Mouse (Mus musculus): ENCODE measurements at regions not wholly inside any gene's neighbourhood (a gene's known extent, or its start where the extent isn't known, plus 50 kb on each side); places are given as distances from the start of the nearest gene placed in this dataset.
"Not testable (repeated sequence)": the region's sequence is repeated elsewhere in the genome, so short reads cannot be mapped to it uniquely, and the experiment has no call there.

DNA sequence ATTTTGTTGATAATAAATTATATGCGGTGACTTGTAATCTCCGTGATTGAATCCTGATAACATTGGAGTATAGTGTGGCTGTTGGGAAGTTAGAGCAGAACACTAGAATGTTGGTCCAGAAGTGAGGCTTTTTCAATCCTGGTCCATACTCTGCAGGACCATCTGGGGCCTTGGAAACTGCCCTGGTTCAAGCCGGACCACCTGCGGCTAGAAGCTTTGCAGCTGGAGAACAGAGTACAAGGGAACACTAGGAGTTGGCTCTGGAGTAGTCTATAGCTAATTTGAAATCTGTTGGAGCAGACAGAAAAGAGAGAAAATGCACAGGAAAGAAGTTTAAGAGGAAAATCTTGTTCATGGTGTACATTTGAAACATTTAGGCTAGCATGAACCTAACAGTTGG, 79.0 kb downstream of the Casp12 start:
- DNase-seq = no peak

DNA sequence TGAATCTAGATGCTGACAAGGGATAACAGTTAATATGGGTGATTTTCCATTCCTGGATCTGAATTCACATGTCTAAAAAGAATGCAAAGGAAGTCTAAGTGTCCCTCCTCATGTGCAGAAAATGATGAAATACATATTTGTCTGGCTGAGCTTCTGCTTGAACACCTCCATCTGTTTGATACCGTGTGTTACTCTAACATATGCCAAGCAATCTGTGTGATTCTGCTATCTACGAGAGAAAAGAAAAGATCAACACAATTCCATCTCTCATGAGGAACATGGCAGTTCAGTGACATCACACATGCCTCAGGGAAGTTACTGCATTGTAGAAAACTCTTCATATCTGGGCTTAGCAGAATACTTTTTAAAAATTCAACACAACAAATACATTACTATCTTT, 103.0 kb downstream of the Casp12 start:
- no peak for DNase-seq

DNA sequence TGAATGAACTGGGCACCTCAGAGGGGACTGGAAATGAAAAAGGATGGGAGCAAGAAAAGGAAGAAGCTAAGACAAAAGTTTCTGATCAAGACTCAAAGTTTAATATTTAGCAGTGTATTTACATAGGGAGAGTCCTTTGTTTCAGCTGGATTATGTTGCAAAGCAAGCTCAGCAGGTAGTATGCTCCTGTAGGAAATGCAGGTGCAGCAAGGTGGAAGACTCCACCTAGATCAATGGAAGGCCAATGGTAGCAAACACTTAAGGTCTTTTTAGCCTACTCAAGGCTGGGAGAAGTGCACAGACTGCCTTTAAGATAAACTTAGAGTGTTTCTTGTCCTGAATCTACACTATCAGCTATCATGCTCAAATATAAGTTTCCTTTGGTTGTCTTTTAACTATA, 111.4 kb downstream of the Casp12 start:
- DNase-seq = no peak

GRCm38 (mm10) chr9:5472012-5472411, 126.8 kb downstream of the Casp12 start:
- DNase-seq = no peak

GRCm38 (mm10) chr9:5474271-5474670, 129.0 kb downstream of the Casp12 start:
- peak; percentile 37 for DNase-seq

- no peak for DNase-seq
These were observed 140.0 kb downstream of the Casp12 start for GRCm38 (mm10) chr9:5485258-5485657.

DNA sequence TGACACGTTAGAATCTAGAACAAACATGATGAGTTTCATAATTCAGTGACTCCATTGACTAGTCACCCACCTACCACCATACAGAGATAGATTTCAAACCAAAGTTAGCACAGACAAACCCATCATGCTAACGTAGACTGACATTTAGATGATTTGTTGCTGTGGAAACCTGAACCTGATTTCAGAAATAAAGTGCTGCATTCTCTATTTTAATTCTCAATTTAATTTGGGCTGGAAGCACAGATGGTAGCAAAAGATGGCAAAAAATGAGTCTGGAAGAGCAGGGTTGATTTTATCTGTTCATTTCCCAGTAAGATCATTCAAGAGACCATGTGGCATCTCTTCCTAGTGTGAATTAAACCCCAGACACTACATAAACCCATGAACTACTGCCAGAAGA, 151.6 kb downstream of the Casp12 start:
- no peak for DNase-seq

DNA sequence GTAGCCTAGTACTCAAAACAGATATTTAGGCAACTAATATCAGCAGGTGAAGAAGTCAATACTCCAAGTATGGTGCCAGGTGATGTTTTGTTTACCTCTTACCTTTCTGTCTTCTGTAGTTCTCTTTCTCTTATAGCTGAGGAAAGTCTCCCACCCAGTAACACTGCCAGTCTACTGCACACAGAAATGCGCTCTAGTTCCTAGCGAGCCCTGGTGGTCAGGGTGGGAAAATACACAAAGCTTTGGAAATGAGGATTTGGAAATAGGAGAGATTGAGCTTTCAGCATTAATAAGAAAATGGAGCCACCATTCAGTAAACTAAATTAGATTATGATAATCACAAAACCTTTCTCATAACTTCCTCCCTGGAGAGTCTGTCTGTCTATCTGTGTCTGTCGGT, 153.1 kb downstream of the Casp12 start:
- no peak for DNase-seq

DNA sequence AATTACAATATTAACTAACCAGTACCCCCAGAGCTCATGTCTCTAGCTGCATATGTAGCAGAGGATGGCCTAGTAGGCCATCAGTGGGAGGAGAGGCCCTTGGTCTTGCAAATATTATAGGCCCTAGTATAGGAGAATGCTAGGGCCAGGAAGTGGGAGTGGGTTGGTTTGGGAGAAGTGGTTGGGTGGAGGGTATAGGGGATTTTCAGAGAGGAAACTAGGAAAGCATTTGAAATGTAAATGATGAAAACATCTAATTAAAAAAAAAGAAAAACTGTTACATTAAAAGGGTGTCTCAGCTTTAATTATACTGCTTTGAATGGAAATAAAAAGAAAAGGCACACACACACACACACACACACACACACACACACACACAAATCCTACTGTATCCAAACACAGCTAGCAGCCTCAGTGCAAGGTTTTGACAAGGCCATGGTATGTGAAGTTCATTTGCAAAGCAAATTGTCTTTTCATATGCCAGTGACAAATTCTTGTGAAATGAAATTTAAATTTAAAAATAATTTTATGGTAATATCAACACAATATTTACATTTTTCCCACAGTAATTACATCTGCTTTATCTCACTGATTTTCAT, 180.6 kb downstream of the Casp12 start:
- DNase-seq = no peak

DNA sequence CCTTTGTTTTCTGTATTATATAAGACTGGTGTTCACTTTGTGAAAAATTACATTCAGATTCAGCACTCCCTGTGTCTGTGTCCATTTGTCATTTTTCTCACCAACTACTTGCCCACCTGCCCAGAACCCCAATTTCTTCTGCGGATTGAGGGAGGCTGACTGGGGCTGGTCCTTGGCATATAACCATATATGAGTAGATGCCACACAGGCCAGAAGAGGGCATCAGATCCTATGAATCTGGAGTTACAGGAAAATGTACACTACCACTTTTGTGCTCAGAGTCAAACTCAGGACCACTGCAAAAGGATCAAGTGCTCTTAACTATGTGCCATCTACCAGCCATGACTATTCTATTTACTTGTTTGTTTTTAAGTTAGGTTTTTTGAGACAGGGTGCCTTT, 197.4 kb downstream of the Casp12 start:
- no peak for DNase-seq

DNA sequence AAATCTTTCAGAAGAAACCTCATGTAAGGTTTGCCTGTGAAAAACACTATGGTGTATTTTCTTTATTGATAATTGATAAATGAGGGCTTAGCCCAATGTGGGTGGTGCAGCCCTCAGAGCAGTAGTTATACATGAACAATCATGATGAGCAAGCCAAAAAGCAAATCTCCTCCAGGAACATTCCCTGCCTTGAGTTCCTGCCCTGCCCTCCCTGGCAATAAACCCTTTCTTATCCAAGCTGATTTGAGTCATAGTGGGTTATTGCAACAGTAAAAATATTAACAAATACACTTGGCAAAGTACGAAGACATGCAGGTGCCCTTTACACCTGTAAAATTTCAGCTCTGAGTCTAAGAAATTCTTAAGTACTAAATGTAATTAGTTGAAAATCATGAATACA, 229.8 kb downstream of the Casp12 start:
- no peak for DNase-seq

DNA sequence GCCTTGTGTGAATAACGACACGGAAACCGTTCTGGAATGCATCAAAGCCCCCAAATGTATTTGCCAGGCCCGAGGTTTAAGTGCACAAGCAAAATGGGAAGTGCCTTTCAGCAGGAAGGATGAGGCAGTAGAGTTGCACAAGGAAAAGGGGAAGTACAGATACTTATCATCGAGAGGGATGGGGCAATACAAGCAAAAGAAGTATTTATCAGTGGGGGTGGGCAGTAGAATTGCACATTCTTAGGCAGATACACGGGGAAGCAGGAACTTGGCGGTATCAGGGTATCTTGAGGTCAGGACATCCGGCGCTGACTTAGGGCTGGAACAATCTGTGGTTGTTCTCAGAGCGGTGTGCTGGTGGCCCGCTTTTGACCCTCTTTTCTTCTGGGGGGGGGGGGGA, 232.9 kb downstream of the Casp12 start:
- DNase-seq = not testable (repeated sequence)

GRCm38 (mm10) chr9:5595891-5596635, 250.8 kb downstream of the Casp12 start:
- no peak for DNase-seq

DNA sequence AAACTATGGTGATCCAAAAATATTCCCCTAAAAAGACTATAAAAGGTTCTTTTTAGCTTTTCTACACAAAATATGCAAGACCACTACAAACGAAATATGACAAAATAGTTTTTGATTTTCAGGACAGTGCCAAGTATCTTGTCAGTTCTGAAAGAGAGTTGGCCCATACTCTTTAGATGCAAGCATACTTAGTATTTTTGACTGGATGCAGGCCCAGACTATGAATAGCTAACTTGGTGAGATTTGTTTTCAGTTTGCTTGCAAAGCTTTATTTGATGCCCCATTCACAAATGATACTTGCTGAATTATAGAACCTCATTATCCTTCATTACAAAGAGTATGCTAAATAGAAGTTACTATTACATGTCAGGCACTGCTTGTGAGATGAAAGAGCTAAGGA, 258.8 kb downstream of the Casp12 start:
- no peak for DNase-seq

DNA sequence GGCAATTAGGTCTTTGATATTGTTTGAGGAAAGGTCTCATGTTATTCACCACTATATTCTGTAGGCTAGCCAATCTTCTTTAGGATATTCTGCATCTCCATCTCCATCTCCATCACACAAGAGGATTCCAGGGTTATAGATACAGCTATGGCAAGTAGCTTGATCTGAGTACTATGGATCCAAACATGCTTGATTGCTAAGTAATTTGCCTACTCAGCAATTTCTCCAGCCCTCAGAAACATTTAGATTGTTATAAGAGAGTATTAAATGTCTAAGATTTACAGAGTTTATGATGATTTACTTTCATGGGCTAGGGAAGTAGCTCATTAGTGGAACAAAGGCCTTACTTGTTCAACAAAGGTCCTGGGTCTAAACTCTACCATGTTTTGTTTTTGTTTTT, 259.8 kb downstream of the Casp12 start:
- no peak for DNase-seq

DNA sequence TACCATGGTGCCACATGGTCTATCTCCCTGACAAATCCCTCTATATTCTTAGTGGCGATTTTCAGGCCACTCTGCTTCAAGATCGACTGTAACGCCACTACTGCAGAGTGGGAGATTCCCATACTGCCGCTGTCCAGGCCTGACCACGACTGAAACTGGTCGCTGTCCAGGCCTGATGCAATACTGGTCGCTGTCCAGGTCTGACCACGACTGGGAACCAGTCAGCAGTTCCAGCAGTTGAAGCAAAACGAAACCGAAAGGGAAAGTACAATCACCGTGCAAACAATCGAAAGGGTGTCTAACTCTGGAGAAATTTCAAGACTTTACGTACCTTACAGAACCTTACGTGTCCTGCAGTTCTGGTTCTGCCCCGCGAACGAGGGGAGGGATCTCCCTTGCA, 271.5 kb downstream of the Casp12 start:
- DNase-seq = no peak

GRCm38 (mm10) chr9:5623396-5623795, 278.2 kb downstream of the Casp12 start:
- no peak for DNase-seq

GRCm38 (mm10) chr9:5627521-5627920, 282.3 kb downstream of the Casp12 start:
- no peak for DNase-seq

DNA sequence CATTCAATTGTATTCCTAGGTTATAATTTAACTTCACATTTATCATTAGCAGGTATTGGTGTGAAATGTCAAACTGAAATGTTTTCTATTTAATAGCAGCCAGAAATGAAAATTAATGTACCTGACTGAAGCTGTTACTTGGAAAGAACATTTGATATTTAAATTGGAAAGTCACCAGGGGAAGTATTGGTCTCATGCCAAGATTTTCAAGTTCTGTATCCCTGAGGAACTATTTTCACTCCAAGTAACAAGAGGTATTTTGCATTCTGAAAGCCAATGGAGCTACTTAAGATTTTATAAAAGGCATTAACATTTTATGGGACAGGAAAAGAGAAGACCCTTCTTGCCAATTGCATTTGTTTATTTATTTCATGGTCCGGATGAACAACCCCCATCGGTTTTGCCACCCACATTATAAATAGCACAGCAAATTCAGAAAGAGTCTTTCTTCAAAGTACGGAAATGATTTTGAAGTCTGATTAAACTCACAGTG, 289.3 kb downstream of the Casp12 start:
- no peak for DNase-seq

DNA sequence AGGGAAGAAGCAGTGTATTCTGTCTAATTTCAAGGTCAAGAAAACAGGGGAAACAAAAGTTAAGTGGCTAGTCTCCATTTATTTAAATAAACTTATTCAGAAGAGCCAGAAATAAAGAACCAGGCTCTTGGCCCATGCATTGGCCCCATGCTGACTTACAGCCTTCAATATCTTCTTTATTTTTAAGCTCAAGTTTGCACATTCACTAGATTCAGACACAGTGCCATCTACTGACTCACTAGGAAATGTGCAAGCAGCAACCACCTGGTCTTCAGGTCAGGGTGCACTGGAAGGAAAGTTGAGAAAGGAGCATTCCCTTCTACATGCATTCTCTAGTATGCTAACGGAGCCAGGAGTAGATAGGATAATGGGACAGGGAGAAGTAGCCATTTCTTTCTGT, 289.7 kb downstream of the Casp12 start:
- peak; percentile 16 for DNase-seq

GRCm38 (mm10) chr9:5663886-5664285, 318.7 kb downstream of the Casp12 start:
- no peak for DNase-seq

GRCm38 (mm10) chr9:5673551-5673950, 328.3 kb downstream of the Casp12 start:
- no peak for DNase-seq

GRCm38 (mm10) chr9:5708482-5708881, 363.3 kb downstream of the Casp12 start:
- DNase-seq = no peak

DNA sequence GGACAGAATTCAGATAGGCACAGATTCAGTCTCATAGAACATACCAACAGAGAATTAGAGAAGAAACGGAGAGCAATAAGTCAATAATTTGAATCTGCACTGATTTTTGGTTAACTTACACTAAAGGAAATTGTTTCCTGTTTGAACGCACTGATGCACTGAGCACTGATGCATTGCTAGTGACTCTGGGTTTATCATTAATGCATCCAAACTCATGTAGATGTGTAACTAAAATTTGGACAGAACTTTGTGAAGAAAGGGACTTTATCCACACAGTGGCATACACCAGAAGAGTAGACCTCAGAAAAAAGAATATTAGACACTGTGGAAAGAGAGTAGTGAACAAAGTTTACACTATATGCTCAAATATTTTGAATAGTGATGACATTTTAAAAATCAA, 364.2 kb downstream of the Casp12 start:
- no peak for DNase-seq

DNA sequence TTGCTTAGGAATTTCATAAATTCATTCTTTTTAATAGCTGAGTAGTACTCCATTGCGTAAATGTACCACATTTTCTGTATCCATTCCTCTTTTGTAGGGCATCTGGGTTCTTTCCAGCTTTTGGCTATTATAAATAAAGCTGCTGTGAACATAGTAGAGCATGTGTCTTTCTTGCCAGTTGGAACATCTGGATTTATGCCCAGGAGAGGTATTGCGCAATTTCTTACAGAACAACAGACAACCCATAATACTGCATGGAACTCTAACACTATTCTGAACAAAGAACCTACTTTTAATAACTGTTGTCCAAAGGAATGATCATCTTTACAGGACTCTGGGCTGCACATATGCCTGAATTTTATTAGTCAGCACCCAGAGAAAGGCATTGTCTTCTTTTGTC, 373.4 kb downstream of the Casp12 start:
- DNase-seq = not testable (repeated sequence)
